Mouse (Mus musculus) brain, adult 2 months (tissue): ENCODE measurements around the gene Lad1.
A peak's percentile ranks its signal among the peaks of the same experiment; 100 is the strongest.

Experiments
- DNase-seq: peaks from one replicate; pipeline ENCODE4 v3.0.0; 2011; ENCODE audit warnings: low read depth, low spot score

Lad1 gene

DNA sequence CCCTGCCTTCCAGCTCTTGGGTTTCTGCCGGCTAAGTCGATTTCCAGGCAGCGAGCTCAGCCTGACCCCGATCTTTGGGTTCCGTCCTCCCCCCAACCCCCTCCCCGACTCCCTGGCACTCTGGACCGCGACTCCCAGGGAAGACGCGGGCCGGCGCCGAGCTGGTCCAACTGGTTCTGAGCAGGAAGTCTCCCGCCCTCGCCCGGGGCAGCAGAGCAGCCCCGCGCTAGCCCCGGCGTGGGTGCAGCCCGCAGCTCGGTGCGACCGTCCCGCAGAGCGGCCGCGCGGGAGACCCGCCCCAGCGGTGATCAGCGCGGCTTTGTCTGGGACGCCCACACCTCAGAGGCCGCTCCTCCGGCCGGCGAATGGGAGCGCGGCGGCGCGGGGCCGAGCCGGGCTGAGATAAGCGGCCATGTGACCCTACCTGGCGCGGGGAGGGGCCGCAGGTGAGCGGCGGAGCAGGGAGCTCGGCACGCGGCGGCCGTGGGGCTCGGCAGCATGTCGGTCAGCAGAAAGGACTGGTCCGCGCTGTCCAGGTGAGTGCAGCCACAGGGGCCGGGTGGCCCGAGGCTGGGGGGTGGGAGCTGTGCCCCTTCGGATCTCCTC is at the start of gene Lad1:
Gene Lad1, plus strand, starts transcription at position 118 of the 606 bp plus-strand sequence.
- DNase-seq: no peak

- DNase-seq: no peak
These were observed 48.2 kb upstream of the Lad1 start for GRCm38 (mm10) chr1:135770237-135770636.

DNA sequence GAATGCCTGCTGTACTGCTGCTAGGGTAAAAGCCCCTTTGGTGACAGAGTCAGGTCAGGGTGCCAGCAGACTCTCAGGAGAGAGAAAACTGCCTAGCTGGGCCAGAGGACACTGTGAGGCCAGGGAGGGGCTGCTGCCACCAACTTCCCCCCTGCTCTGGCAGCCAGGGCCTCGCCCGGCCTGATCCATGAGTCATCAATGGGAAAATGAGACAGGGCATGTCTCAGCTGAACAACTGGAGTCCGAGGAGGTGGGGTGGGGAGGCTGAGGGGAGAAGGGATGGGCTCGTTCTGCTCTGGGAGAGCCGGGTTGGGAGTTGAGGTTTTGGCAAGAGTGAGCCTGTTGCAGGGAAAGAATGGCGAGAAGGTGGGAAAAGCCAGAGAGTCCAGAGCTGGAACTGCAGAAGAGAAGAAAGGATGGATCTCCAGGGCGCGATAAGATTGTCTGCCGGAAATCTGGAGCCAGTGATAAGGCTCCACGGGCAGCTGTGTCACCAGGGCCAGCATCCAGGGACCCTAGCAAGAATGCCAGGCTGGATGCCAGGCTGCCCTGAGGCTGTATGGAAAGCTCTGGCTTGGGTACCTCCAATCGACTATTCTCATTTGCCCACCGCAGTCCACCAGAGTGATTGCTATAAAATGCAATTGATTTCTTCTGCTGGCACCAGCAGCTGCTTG is 47.4 kb upstream of the Lad1 start:
- DNase-seq: peak; percentile 56

- no peak for DNase-seq
These were observed 46.8 kb upstream of the Lad1 start for GRCm38 (mm10) chr1:135771573-135771970.

DNA sequence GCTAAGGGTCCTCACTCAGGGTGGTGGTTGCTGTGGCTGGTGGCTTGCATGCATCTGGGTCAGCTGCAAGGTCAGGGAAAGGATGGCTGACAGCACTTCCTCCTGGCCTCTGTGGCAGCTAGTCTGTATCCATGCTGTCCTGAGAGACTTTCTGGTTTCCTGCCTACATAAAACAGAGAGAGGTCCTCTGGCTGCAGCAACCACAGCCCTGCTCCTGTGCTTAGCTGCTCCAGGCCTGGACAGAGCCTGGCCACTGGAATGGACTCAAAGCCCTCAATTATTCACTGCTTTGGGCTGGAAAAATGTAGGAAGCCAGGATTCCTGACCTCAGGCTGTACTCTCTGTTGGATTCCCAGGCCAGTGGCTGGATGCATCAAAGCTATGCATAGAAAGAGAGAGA is 41.8 kb upstream of the Lad1 start:
- DNase-seq: no peak

- DNase-seq: no peak
These were observed 41.4 kb upstream of the Lad1 start for GRCm38 (mm10) chr1:135777046-135777445.

GRCm38 (mm10) chr1:135778780-135779535 is 39.4 kb upstream of the Lad1 start, which contains the start of gene Tnni1:
TSS of gene Tnni1 (plus strand) at chr1:135779434.
- peak; percentile 44 for DNase-seq

DNA sequence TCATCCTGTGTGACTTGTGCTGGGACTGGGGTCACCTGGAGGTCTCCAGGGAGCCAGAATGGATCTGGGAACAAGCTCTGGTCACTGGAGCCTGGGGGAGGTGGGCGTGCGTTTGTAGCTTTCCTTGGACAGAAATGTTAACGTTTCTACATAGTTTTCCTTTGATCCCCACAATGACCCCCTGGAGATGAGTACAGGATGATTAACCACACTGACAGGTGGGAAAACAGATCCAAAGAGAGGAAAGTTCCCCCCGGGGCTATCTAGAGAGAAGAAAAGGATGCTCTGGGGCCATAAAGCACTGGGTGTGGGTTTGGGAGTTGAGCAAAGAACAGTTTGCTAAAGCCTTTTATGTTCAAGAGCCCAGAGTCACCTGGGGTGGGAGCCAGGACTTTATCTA is 37.7 kb upstream of the Lad1 start:
- DNase-seq: no peak

DNA sequence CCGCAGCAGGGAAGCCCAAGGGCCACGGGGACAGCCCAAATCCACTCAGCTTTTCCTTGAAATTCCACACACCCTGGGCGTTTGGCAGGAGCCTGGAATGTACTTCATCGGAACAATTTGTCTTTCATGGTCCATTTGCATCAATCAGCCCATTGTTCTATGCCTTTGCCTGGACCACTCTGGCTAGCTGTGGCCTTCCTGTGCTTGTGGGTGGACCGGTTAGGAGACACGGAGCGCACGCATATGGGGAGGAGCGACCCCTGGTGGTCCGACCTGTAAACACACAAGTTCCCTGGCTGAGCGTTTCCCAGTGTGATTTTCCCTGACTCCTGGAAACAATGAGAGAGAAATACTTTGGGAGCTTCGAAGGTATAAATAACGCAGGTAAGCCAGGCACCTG is 37.2 kb upstream of the Lad1 start:
- DNase-seq: peak; percentile 94

DNA sequence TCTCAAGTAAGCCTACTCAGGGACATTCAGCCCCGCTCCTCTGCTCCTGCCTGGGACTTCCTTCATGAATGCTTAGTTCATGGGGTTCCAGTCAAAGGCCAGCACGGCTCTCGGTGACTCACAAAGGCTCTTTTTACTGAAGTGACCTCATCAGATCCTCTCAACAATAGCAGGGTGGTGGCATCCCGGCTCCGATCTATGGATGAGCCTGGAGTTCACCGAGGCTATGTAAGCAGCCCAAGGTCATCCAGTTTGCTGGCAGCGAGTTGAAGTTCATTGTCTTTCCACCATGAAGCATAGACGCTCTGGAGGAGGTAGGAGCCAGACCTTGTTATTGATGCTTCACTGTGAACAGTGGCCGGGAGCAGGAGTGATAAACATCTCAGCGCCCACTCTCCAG is 35.6 kb upstream of the Lad1 start:
- DNase-seq: peak; percentile 90

DNA sequence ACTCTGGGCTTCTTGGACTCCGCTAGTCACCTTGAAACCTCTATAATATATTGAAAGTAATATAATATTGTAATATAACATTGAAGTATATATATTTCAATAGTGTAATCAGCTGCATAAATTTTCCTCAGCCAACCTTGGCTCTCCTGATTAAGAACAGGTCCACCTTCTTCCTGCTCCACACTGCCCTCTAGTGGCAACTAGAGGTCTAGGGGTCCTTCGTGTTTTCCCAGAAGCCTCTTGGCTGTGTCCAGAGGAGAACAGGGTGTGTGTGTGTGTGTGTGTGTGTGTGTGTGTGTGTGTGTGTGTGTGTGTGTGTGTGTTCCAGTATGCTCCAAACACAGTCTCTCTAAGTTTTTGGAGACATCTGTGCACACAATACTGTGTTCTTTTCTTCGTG is 30.6 kb upstream of the Lad1 start:
- peak; percentile 85 for DNase-seq

DNA sequence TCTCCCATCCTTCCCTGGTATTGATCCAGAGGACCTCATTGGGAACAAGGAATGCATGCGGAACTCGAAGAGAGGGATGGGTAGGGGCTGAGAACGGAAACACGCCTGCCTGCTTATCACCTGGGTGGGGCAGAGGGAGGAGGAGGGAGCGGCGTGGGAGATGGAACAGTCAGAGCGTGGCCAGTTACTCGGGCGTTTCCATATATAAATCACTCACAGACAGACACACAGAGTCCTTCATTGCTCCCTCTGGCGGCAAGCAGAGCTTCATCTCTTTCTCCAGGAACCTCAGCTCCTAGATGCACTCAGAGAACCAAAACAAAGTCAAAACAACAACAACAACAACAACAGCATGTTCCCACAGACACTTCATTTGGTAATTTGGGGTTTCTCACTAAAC is 29.7 kb upstream of the Lad1 start:
- peak; percentile 65 for DNase-seq

DNA sequence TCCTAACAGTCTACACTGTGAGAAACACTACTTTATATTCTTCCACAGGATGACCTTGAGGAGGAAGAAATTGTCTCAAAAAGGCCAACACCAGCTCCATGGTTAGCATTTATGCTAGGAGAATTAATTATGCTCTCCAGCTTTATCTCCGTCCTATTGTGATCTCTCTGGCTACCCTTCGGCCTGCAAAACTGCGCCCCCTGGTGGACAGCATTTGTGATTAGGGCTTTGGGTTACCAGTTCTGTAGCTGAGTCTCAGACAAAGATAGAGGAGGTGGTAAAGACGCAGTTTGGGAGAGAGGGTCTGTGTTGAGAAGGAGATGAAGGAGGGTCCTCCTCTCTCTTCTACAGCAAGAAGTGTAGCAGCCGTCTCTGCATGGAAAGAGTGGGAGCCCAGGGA is 28.6 kb upstream of the Lad1 start:
- DNase-seq: peak; percentile 80

DNA sequence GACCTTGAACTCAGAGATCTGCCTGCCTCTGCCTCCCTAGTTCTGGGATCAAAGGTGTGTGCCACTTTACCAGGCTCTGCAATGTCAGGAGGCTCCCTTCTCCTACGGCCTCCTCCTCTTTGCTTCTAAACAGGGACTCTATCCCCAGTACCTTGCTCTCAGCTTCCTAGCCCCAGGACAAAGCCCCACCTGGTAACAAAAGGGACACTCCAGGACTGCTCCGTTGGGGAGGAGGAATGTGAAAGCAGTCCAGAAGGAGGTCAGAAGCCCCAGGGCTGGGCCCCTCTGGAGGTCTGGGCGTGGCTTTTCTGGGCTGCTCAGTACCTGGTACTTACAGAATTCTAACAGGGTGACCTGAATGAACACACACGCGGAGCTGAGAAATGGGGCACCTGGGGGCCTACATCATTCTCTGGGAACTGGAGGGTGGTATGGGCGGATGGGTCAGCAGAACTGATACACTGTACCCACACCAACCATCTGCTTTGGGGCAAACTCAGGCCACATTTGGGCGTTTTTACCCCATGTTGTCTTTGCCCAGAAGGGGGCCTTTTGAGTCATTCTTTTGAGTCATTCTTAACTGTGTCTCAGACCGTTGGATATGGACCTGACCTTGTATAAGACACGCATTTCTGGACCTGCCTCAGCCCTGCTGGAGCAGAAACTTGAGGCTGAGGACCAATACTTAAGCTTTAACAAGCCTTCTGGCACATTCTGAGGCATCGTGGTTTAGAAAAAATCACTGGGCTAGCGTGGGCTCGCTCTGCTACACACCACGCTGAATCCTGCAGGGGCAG is 26.1 kb upstream of the Lad1 start:
- peak; percentile 17 for DNase-seq

DNA sequence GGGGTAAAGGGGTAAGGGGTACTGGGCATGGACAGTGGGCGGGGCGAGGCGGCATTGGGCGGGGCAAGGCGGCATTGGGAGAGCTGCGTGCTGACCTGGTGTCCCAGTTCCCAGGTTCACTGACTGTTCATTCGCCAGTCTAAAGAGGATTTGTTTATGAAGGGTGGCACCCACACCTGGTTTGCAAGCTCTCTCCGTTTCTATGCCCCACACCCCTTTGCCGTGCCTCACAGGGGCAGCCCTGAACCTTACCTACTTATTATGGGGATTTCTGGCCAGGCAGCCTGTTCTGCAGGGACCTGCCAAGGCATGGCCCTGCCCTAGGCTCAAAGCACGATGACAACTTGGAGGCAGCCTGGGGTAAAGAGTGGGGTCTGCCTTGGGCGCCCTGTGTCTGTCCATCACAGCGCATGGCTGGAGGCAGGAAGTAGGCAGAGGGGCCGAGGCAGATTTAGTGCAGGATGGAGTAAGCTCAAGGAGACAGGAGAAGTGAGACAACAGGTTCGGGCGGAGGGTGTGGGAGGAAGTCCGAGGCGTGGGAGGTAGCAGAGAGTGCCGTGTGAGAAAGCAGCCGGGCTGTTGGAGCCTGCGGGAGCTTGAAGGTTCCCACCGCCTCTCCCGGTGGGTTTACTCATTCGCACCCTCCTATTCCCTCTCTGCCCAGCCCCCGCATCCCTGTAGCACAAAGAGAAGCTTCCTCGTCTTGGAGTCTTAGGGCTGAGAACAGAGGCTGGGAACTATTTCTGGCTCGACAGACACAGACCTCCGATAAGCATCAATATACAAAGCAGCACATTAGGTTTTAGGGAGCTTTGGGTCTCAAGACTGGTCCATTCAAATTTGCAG is 24.8 kb upstream of the Lad1 start:
- DNase-seq: peak; percentile 81

- no peak for DNase-seq
These were observed 23.9 kb upstream of the Lad1 start for GRCm38 (mm10) chr1:135794216-135795134.

GRCm38 (mm10) chr1:135798492-135798891 is 19.9 kb upstream of the Lad1 start:
- DNase-seq: no peak

GRCm38 (mm10) chr1:135799109-135799627 is 19.2 kb upstream of the Lad1 start:
- DNase-seq: no peak

- DNase-seq: no peak
These were observed 18.0 kb upstream of the Lad1 start for GRCm38 (mm10) chr1:135800192-135800950.
